Mouse (Mus musculus): ENCODE measurements around the gene Foxj2.
A peak's percentile ranks its signal among the peaks of the same experiment; 100 is the strongest.

Gene Foxj2

GRCm38 (mm10) chr6:122819306-122820070, at the start of gene Foxj2:
Gene Foxj2 (plus strand): TSS chr6:122819914.
- DNase-seq (ENCODE audit: low spot score), result no peak

- no peak for DNase-seq (ENCODE audit: low spot score)
Observed at GRCm38 (mm10) chr6:122770760-122771315, 48.9 kb upstream of the Foxj2 start.

DNA sequence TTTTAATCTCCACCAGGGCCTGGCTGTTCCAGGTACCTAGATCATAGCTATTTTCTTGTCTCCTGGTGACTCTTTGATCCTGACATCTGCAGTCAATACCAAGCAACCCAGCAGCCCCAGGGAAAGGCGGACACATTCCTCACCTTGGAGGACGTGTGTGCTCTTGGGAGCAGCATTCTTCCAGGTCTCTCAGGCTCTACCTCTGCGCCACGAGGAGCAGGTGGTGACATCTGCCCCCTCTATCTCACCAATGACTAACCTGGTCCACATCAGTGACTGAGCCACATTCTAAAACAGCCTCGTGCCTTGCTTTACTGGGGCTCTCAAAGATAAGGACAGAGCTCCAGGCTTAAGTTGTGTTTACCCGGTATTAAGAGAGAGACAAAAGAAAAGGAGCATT, 47.0 kb upstream of the Foxj2 start:
- no peak for DNase-seq (ENCODE audit: low spot score)

- no peak for DNase-seq (ENCODE audit: low spot score)
Observed at GRCm38 (mm10) chr6:122774345-122774744, 45.4 kb upstream of the Foxj2 start.

DNA sequence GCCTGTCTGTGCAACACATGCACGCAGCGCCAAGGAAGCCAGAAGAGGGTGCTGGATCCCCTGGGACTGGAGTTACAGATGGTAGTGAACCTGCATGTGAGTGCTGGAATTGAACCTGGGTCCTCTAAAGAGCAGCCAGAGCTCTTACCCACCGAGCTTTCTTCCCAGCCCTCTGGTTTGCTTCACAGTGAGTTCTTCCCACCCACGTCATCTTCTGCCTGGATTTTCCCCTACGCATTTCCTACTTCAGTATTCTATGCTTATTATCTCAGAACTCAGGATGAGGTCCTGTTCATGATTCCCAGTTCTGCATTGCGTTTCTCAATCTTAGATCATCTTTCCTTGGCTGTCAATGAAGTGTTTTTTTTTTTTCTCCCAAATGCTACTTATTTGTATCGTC, 43.7 kb upstream of the Foxj2 start:
- no peak for DNase-seq (ENCODE audit: low spot score)

- no peak for DNase-seq (ENCODE audit: low spot score)
Observed at GRCm38 (mm10) chr6:122779916-122780315, 39.8 kb upstream of the Foxj2 start.

DNA sequence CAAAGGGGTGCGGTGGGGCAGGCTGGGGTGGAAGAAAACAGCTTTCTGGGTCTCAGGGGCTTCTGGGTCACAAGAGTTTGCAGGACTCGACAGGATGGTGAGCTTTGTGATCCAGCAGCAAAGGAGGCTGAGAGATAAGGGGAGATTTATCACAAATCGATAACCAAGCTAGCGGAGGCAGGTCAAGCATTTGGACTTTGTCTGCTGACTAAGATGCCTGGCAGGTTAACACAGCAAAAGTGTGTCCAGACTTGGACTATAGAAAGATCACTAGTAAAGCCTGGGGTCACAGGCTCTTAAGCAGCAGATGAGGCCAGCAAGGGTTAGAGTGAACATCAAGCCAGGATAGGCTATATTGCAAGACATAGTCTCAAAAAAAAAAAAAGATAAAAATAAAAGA, 38.5 kb upstream of the Foxj2 start:
- no peak for DNase-seq (ENCODE audit: low spot score)

GRCm38 (mm10) chr6:122782164-122782563, 37.5 kb upstream of the Foxj2 start:
- DNase-seq (ENCODE audit: low spot score), result no peak

- DNase-seq (ENCODE audit: low spot score), result no peak
Observed at GRCm38 (mm10) chr6:122784866-122785265, 34.8 kb upstream of the Foxj2 start.

- peak; percentile 52 for DNase-seq (ENCODE audit: low spot score)
Observed at GRCm38 (mm10) chr6:122786275-122786674, 33.4 kb upstream of the Foxj2 start.

GRCm38 (mm10) chr6:122795254-122795935, 24.3 kb upstream of the Foxj2 start:
- no peak for DNase-seq (ENCODE audit: low spot score)

DNA sequence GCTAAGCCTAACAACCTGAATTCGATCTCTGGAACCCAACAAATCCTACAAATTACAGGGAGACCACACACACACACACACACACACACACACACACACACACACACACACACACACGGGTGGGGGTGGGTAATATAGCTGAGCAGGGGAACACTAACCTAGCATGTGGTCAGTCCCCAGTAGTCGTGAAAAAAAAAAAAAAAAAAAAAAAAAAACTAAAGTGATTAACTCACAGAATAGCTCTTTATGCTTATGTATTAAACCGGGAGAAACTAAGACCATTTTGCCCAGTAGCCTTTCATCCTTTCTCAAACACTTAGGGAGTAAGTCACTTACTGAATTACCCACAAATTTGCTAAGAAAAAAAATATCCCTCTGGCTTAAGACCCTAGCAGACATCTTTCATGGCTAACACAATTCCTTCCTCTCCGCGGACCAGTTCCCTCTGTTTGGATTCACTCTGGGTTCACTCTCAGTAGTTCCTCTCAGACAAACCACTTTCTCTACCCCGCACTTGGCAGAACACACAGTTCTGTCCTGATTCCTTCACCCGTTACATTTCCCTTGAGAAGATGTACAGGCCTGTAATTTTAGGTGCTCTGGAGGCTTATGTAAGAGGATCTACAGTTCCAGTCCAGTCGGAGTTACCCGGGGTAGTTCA, 18.9 kb upstream of the Foxj2 start:
- peak; percentile 59 for DNase-seq (ENCODE audit: low spot score)

DNA sequence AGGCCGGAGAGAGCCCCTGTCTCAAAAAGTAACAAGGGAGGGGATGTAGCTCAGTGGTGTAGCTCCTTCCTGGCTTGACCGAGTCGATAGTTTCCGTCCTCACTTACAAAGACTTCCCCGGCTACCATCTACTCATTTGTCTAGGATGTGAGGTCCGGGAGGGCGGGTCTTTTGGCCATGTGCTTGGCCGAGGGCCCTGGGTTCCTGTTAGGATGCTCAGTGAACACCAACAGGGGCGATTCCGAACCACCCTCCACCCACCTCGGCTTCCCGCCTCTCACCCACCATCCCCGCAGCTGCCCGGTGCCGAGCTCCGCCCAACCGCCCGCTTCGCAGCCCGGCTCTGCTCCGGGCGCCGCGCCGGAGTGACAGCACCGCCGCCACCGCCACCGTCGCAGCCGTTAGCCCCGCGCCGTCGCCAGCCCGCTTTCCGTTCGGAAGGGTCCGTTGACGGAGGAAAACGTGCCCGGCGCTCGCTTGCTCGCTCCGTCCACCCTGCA, 18.4 kb upstream of the Foxj2 start, which contains the start of gene Slc2a3:
Slc2a3 (minus strand) TSS at position 340 of the 500 bp plus-strand sequence.
- DNase-seq (ENCODE audit: low spot score), result peak; percentile 60

DNA sequence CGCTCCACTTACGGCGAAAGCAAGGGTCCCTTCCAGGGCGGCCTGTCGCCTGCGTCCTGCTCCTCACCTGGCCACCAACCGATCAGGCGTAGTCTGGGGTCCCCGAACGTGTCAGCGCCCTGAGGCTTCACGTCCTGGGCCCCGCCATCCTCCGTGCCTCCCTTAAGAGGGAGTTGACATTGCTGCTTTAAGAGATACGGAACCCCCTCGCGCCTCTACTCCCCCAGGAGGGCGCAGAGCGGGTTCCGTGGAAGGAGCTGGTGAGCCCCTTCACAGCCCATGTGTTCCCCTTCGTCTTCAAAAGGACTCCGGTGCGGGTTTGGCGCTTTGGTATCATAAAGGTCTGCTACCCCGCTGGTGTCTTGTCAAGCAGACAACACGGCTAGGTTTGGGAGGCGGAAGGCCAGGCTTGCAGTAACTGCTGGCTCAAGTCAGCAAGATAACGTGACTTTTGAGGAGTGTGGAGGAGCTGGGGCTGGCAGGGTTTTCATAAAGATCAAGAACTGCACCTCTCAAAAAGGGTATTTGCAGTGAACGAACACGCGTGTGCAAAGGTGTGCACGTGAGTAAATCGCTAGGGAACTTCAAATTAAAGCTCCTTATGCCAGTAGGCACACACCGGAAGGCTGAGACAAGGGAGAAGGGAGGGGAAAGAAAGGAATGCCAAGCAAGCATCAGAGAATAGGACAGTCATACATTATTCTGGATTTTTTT, 17.8 kb upstream of the Foxj2 start:
- DNase-seq (ENCODE audit: low spot score), result peak; percentile 68

- peak; percentile 95 for DNase-seq (ENCODE audit: low spot score)
Observed at GRCm38 (mm10) chr6:122804418-122804817, 15.3 kb upstream of the Foxj2 start.

DNA sequence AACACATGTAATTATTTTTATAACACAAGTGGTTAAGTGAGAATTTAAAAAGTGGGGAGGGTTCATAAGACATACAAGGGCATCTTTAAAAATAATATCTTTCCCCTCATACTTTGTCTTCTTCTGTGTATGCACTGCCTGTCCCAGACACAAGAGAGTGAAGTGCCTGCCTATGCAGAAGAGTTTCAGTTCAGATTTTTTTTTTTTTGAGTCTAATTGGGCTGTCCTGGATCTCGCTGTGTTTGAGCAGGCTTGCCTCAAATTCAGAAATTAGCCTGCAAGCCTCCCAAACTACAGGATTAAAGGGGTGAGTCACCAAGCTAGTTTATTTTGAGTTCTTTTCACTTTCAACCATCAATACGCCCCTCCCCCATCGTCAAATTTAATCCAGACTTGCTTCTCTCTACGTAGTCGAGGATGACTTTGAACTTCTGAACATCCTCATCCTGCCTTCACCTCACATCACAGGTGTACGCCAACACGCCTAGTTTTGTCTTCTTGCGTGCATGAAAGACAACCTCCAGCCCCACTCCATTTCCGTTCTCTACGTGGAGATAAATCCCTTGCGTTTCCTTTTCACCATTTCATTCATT, 9.6 kb upstream of the Foxj2 start:
- DNase-seq (ENCODE audit: low spot score), result no peak

DNA sequence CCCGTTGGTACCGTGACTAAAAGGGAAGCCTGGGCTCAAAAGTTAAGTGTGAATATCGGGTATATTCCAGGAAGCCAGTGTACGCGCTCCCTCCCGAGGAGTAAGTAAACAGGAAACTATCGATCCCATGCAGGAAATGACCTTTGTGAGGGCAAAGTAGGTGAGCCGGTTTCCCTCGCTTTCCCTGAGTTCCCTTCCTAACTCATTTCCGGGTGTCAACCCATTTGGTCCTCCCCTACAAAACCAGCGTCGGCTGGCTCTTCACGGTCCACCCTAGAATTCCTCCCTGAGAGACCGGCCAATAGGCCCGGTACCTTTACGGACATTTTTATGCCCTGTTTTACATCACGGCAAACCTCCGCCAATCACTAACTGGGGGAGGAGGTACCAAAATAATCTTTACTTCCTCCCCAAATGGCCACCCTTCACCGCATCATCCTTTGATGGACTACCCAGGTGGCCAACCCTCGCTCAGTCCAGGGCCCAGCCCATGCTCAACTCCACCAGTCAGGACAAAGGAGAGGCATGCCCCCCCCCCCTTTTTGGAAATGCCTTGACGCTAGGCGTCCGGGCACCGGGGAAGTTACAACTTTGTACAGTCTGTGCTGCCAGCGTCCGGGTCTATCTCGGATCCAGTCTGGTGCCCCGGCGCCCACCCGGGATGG, 9.0 kb upstream of the Foxj2 start:
- peak; percentile 98 for DNase-seq (ENCODE audit: low spot score)

- DNase-seq (ENCODE audit: low spot score), result peak; percentile 89
Observed at GRCm38 (mm10) chr6:122811280-122811652, 8.4 kb upstream of the Foxj2 start.

DNA sequence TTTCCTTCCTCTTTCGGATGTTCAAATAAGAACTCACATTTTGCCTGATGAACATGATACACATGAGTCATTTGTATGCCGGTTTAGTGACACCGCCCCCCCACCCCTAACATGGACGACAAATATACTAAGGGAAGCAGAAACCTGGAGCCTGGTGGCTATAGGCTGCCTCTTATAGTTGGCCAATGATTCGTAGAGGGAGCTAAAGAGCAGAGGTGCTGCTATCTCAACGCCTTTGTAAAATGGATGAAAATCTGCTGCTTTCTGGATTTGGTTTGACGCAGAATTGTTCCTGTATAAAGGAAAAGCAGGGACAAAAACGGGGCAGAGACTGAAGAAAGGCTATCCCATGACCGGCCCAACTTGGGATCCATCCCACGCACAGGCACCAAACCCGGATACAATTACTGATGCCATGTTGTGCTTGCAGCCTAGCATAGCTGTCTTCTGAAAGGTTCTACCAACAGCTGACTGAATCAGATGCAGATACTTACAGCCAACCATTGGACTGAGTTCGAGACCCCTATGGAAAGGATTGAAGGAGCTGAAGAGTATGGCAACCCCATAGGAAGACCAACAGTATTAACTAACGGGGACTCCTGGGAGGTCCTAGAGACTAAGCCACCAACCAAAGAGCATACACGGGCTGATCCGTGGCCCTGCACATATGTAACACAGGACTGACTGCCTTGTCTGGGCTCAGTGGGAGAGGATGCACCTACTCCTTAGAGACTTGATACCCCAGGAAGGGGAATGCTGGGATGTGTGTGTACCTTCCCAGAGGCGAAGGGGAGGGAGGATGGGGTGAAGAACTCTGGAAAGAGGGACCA, 7.7 kb upstream of the Foxj2 start:
- peak; percentile 70 for DNase-seq (ENCODE audit: low spot score)

DNA sequence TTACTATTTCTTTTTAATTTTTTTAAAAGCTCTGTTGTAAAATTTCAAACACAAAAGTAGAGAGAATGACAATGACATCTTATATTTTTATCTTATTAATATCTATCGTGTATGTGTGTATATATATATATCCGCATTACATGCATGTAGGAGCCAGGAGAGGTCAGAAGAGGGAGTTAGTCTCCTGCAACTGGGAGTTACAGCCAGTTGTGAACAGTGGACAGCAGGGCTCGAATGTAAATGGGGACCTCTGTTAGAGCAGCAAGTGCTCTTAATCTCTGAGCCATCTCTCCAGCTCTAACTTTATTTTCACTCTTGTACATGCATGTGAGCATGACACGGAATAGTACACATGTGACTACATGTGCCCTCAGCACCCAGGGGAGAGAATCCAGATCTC, 7.0 kb upstream of the Foxj2 start:
- no peak for DNase-seq (ENCODE audit: low spot score)

Measured in c-Kit-positive CD71-positive TER-119-positive erythroid progenitor cells, embryonic 14.5 days (primary cell).